Comparison of ENCODE assay signal across 8 mouse cellular contexts in genomic region chr4:94613972-94614626, GRCm38 (mm10). TPM values are rescaled to one million over a fixed set of nuclear protein-coding genes. Genes with fewer than 3 reads are reported as not detected.
DNase-seq lines count a peak whose midpoint lies in the region; ATAC-seq lines count a peak whose summit lies in the region.

TSS of gene Ift74 (plus strand) at chr4:94614491.

- ATAC-seq in megakaryocyte progenitor cell, adult 5-6 weeks (replicated peaks; ENCODE audit: poor library complexity) = peak; percentile 100

- peak; percentile 97 for DNase-seq in adipocyte (ENCODE audit: low spot score)
- peak; percentile 96 for DNase-seq in embryo, embryonic 10 days (ENCODE audit: low spot score)
- DNase-seq in gastrocnemius, postnatal 10 days = peak; percentile 93
- DNase-seq in induced T-regulatory cell, adult 2 months (ENCODE audit: low read depth) = peak; percentile 98
- DNase-seq in left cerebral cortex, adult 9 months (ENCODE audit: low spot score in 2 of 2) = peak; percentile 84 to 95
- peak; percentile 97 for DNase-seq in right cerebral cortex, postnatal 14 days
- peak; percentile 87 to 92 for DNase-seq in urinary bladder, postnatal 36 days (ENCODE audit: low spot score in 2 of 2)

RNA-seq across cellular contexts. Expression of gene Ift74, which starts in this region (rescaled TPM):
- total RNA-seq in gastrocnemius, postnatal 10 days (2021) = 1 to 10 TPM; 6.3 to 7.7 TPM
- 14.8 and 18.6 TPM in 2 replicates for total RNA-seq in megakaryocyte progenitor cell, adult 5-6 weeks (2015)
- 9.7 and 14.1 TPM in 2 replicates for total RNA-seq in megakaryocyte progenitor cell, adult 5-6 weeks (2017)

Comparison
In these comparisons a context has a peak if more than half of its experiments do, and no peak if none do; other contexts are left out.
1. Peak in every context shown above with its lines: DNase-seq and ATAC-seq.